Mouse (Mus musculus): ENCODE results near the gene Slc2a3. TPM values are rescaled to one million over a fixed set of nuclear protein-coding genes. Genes with fewer than 3 reads are reported as not detected.

Gene Slc2a3
- polyA plus RNA-seq, 1 experiment from 2014 or later: 13.4 TPM

GRCm38 (mm10) chr6:122820071-122820798 lies 18.8 kb upstream of the Slc2a3 start:
- peak overlapping the region; percentile 94 for H3K4me3 ChIP-seq (replicated peaks)
- H3K36me3 ChIP-seq: no peaks in the 10 kb centered on the region
- H3K27me3 ChIP-seq (replicated peaks): no peaks in the 10 kb centered on the region
- peak overlapping the region; percentile 84 for H3K4me2 ChIP-seq (replicated peaks)
- H3K9me3 ChIP-seq: no peaks in the 10 kb centered on the region
- peak overlapping the region; percentile 77 for H3K27ac ChIP-seq
- under 1% methylated on average over 38 of the region's 38 CpGs for WGBS
- ATAC-seq: peak; percentile 71
- peaks cover 18% of the 10 kb centered on the region for H3K4me1 ChIP-seq (replicated peaks)
- peak overlapping the region; percentile 89 for H3K9ac ChIP-seq

- peak within 1 kb of the TSS; percentile 84 for H3K4me2 ChIP-seq (replicated peaks)
- no peaks in the 10 kb centered on the region for H3K9me3 ChIP-seq
- H3K9ac ChIP-seq: peak within 1 kb of the TSS; percentile 89
- H3K4me1 ChIP-seq (replicated peaks): peaks cover 18% of the 10 kb centered on the region
- peak; percentile 92 for ATAC-seq
- peak within 1 kb of the TSS; percentile 77 for H3K27ac ChIP-seq
- 1% methylated on average over 50 of the region's 61 CpGs for WGBS
- no peaks in the 10 kb centered on the region for H3K36me3 ChIP-seq
- no peaks in the 10 kb centered on the region for H3K27me3 ChIP-seq (replicated peaks)
- peak within 1 kb of the TSS; percentile 94 for H3K4me3 ChIP-seq (replicated peaks)
These were observed 18.0 kb upstream of the Slc2a3 start, which contains the start of gene Foxj2 for GRCm38 (mm10) chr6:122819306-122820070. Gene Foxj2 (plus strand): TSS chr6:122819914.

- H3K36me3 ChIP-seq: no peaks in the 10 kb centered on the region
- ATAC-seq: no peak
- no peaks in the 10 kb centered on the region for H3K9me3 ChIP-seq
- H3K4me2 ChIP-seq (replicated peaks): no peak overlapping the region
- H3K4me1 ChIP-seq (replicated peaks): 0 out of 2 replicates have a peak, but pooled peaks cover 3% of the 10 kb centered on the region
- H3K4me3 ChIP-seq (replicated peaks): no peak overlapping the region
- WGBS: 88% methylated on average over 4 of the region's 4 CpGs
- no peak overlapping the region for H3K9ac ChIP-seq
- no peaks in the 10 kb centered on the region for H3K27me3 ChIP-seq (replicated peaks)
- no peak overlapping the region for H3K27ac ChIP-seq
These were observed 12.2 kb upstream of the Slc2a3 start for GRCm38 (mm10) chr6:122813640-122814039.

GRCm38 (mm10) chr6:122812716-122813115 lies 11.3 kb upstream of the Slc2a3 start:
- Histone ChIP-seq H3K4me3 (replicated peaks) (no peak overlapping the region), H3K4me1 (replicated peaks) (0 out of 2 replicates have a peak, but pooled peaks cover 3% of the 10 kb centered on the region), H3K27me3 (replicated peaks) (no peaks in the 10 kb centered on the region), H3K27ac (no peak overlapping the region), H3K9me3 (no peaks in the 10 kb centered on the region), H3K9ac (no peak overlapping the region), H3K36me3 (no peaks in the 10 kb centered on the region), H3K4me2 (replicated peaks) (no peak overlapping the region)
- WGBS: 92% methylated on average over 4 of the region's 4 CpGs
- no peak for ATAC-seq

GRCm38 (mm10) chr6:122811771-122812600 lies 10.5 kb upstream of the Slc2a3 start:
- H3K36me3 ChIP-seq: no peaks in the 10 kb centered on the region
- H3K27ac ChIP-seq: peak overlapping the region; percentile 100
- no peak overlapping the region; the same call in 1 of the 2 replicates for H3K9ac ChIP-seq
- peak; percentile 64 for ATAC-seq
- no peaks in the 10 kb centered on the region for H3K9me3 ChIP-seq
- no peaks in the 10 kb centered on the region for H3K27me3 ChIP-seq (replicated peaks)
- peak overlapping the region; percentile 70 for H3K4me3 ChIP-seq (replicated peaks)
- peak overlapping the region; percentile 54 for H3K4me2 ChIP-seq (replicated peaks)
- 0 out of 2 replicates have a peak, but pooled peaks cover 3% of the 10 kb centered on the region for H3K4me1 ChIP-seq (replicated peaks)
- WGBS: 27% methylated on average over 16 of the region's 16 CpGs

- Histone ChIP-seq H3K27ac (peak overlapping the region; percentile 100), H3K27me3 (replicated peaks) (no peaks in the 10 kb centered on the region), H3K4me1 (replicated peaks) (0 out of 2 replicates have a peak, but pooled peaks cover 3% of the 10 kb centered on the region), H3K9me3 (no peaks in the 10 kb centered on the region), H3K9ac (peak overlapping the region; percentile 65), H3K4me3 (replicated peaks) (peak overlapping the region; percentile 70), H3K4me2 (replicated peaks) (peak overlapping the region; percentile 54), H3K36me3 (no peaks in the 10 kb centered on the region)
- ATAC-seq: peak; percentile 97
- under 1% methylated on average over 38 of the region's 38 CpGs for WGBS
These were observed 9.8 kb upstream of the Slc2a3 start for GRCm38 (mm10) chr6:122811280-122811652.

- peak; percentile 98 for ATAC-seq
- 0 out of 2 replicates have a peak, but pooled peaks cover 3% of the 10 kb centered on the region for H3K4me1 ChIP-seq (replicated peaks)
- peak overlapping the region; percentile 65 for H3K9ac ChIP-seq
- peak overlapping the region; percentile 70 for H3K4me3 ChIP-seq (replicated peaks)
- H3K27ac ChIP-seq: peak overlapping the region; percentile 100
- no peaks in the 10 kb centered on the region for H3K27me3 ChIP-seq (replicated peaks)
- H3K9me3 ChIP-seq: no peaks in the 10 kb centered on the region
- H3K4me2 ChIP-seq (replicated peaks): peak overlapping the region; percentile 54
- no peaks in the 10 kb centered on the region for H3K36me3 ChIP-seq
- WGBS: under 1% methylated on average over 30 of the region's 30 CpGs
These were observed 9.3 kb upstream of the Slc2a3 start for GRCm38 (mm10) chr6:122810615-122811279.

- Histone ChIP-seq H3K27ac (peak overlapping the region; percentile 100), H3K27me3 (replicated peaks) (no peaks in the 10 kb centered on the region), H3K9me3 (no peaks in the 10 kb centered on the region), H3K4me1 (replicated peaks) (0 out of 2 replicates have a peak, but pooled peaks cover 3% of the 10 kb centered on the region), H3K4me3 (replicated peaks) (peak overlapping the region; percentile 70), H3K4me2 (replicated peaks) (peak overlapping the region; percentile 54), H3K9ac (peak overlapping the region; percentile 27), H3K36me3 (no peaks in the 10 kb centered on the region)
- WGBS: under 1% methylated on average over 11 of the region's 11 CpGs
- peak; percentile 0; the same call in 1 of the 2 replicates for ATAC-seq
These were observed 8.7 kb upstream of the Slc2a3 start for GRCm38 (mm10) chr6:122810022-122810614.

GRCm38 (mm10) chr6:122804418-122804817 lies 3.0 kb upstream of the Slc2a3 start:
- H3K4me3 ChIP-seq (replicated peaks): no peak overlapping the region

GRCm38 (mm10) chr6:122801801-122802514 lies 518 bp upstream of the Slc2a3 start:
- no peaks in the 10 kb centered on the region for H3K9me3 ChIP-seq
- WGBS: 3% methylated on average over 34 of the region's 34 CpGs
- no peaks in the 10 kb centered on the region for H3K36me3 ChIP-seq
- H3K9ac ChIP-seq: peak overlapping the region; percentile 52
- peak overlapping the region; percentile 96 for H3K4me2 ChIP-seq (replicated peaks)
- no peaks in the 10 kb centered on the region for H3K27me3 ChIP-seq (replicated peaks)
- H3K27ac ChIP-seq: no peak overlapping the region
- H3K4me3 ChIP-seq (replicated peaks): peak overlapping the region; percentile 53
- ATAC-seq: peak; percentile 63
- 0 out of 2 replicates have a peak, but pooled peaks cover 2% of the 10 kb centered on the region for H3K4me1 ChIP-seq (replicated peaks)

More at GRCm38 (mm10) chr6:122804418-122804817, 3.0 kb upstream of the Slc2a3 start:
- no peak overlapping the region for H3K4me2 ChIP-seq (replicated peaks)
- H3K9ac ChIP-seq: no peak overlapping the region
- H3K9me3 ChIP-seq: no peaks in the 10 kb centered on the region
- H3K27me3 ChIP-seq (replicated peaks): no peaks in the 10 kb centered on the region
- WGBS: 19% methylated on average over 5 of the region's 5 CpGs
- H3K4me1 ChIP-seq (replicated peaks): 0 out of 2 replicates have a peak, but pooled peaks cover 2% of the 10 kb centered on the region
- ATAC-seq: peak; percentile 76
- H3K36me3 ChIP-seq: no peaks in the 10 kb centered on the region
- no peak overlapping the region for H3K27ac ChIP-seq

Data from intestine, embryonic 15.5 days (tissue).